Mouse (Mus musculus): ENCODE data around the gene Obscn.

DNA sequence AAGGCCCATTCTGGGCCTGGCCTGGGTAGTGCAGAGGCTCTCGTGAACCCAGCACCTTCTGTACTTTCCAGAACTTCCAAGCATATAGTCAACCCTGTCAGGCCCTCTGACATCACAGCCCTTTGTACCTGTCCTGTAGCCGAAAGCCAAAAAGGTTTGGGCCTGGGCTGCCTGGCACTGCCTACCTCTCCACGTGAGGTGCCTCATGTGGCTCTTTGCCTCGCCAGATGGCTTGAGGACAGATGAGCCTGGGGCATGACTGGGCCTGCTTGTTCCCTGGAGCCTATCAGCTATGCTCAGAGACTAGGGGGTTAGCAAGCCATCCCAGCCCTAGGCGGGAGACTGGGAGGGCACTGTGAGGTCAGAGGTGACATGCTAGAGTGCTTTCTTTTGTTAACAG, 49.3 kb upstream of the Obscn start:
- TF ChIP-seq CTCF (IDR thresholded peaks at IDR 0.05; ENCODE audit: low read depth), result no peak
- TF ChIP-seq EP300 (IDR thresholded peaks at IDR 0.05; ENCODE audit: low read depth), result no peak

Data from liver, postnatal 0 days (tissue).